Mouse (Mus musculus) left cerebral cortex, adult 8-10 months (tissue): ENCODE results near the gene Per3. TPM values are rescaled to one million over a fixed set of nuclear protein-coding genes. Genes with fewer than 3 reads are reported as not detected.
A peak's percentile ranks its signal among the peaks of the same experiment; 100 is the strongest.
"Not testable (repeated sequence)": the region's sequence is repeated elsewhere in the genome, so short reads cannot be mapped to it uniquely, and the experiment has no call there.

Experiments
- DNase-seq, 2 experiments: peaks; one replicate each; pipeline ENCODE4 v3.0.0; 2022; ENCODE audit warnings: low spot score in 2 of 2
- total RNA-seq, 4 experiments: library from RNA; stranded (reverse); gene quantifications; 2 replicates each; pipeline ENCODE4 v1.2.4; 2022

Gene Per3
- total RNA-seq, 4 experiments from 2014 or later, result 32.3 to 36.5 (median 34.3) TPM

DNA sequence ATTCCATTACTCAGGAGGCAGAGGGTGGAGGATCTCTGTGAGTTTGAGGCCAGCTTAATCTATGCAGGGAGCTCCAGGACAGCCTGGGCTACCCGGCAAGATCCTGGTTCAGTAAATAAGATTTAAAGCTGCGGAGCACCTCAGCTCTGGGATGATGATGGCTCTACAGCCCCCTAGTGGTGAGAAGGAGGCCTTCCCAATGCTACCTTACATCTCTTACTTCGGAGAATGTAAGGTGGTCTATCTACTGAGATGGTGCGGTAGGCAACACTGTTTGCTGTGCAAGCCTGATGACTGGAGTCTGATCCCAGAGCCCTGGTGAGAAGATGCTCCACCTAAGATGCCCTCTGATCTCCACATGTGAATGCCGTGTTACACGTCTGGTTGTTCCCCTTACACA is 17.5 kb downstream of the Per3 start:
- no peak for DNase-seq

- no peak for DNase-seq
These were observed 20.3 kb downstream of the Per3 start for GRCm38 (mm10) chr4:151024152-151024551.

- not testable (repeated sequence) for DNase-seq
These were observed 27.1 kb downstream of the Per3 start for GRCm38 (mm10) chr4:151017356-151017755.

DNA sequence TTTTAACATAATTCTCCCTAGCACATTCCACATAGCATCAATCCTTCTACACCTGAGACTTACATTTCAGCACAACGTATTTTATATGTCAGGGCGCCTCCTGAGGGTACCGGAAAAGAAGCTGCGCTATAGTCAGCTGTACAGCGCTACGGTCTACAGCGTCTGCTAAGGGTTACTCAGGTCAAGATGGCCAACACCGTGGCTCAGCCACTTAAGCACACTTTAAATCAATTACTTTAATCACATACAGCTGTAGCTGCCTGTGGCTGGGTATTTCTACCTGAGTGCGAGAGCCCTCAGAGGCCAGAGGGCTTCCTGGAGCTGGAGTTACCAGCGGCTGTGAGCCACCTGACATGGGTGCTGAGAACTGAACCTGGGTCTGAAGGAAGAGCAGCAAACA is 28.5 kb downstream of the Per3 start:
- DNase-seq, result no peak

GRCm38 (mm10) chr4:151010316-151010715 is 34.1 kb downstream of the Per3 start:
- no peak for DNase-seq

DNA sequence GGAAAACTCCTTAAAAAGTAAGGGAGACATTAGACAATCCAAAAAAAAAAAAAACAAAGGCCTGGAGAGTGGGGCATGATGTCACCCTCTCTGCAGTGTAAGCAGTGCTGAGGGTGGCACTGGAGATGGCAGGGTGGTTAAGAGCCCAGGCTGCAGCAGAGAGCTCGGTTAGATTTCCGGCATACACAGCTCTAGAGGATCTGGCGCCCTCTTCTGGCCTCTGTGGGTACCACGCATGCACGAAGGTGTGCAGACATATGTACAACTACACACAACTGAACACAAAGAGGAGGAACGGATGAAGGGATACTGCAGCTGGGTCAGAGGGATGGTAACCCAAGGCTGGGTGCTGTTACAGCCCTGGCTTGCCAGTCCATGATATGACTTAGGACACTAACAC is 37.5 kb downstream of the Per3 start:
- DNase-seq, result no peak

GRCm38 (mm10) chr4:151005656-151006318 is 38.7 kb downstream of the Per3 start:
- no peak for DNase-seq

DNA sequence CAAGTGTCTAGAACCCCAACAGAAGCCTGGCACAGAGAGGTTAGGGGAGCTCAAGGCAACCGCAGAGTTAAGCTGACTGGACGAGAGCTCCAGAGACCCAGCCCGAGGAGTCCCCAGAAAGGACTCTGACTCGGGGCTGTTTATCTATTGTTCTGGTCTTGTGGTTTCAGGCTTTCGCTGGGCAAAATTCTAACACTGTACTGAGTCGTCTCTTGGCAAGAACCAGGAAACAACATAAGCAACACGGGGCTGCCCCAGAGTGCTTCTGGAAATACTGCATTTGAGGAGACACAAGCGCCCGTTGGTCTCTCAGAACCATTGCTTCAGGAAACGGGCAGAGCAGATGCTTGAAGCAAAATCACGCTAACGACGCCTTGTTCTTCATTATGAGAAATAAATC is 43.1 kb downstream of the Per3 start:
- DNase-seq, result no peak

DNA sequence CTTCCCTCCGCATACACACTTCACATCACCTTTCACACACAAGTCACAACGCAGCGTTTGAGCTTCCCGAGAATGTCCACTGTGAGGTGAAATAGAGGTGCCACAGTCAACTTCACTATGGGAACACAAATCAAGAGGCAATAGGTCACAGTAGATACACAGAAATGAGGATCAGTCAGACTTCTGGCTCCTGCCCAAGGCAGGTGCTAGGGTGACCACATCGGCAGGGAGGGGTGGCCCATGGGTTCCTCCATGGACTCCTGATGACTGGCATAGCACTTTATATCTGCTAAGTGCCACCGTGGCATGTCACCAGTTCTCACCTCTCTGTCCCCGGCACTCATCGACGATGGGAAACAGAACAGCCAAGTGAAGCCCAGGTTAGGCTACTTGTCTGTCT is 45.8 kb downstream of the Per3 start:
- DNase-seq, result no peak

GRCm38 (mm10) chr4:150996797-150997196 is 47.7 kb downstream of the Per3 start, which contains the start of gene Uts2:
TSS of gene Uts2 (plus strand) at chr4:150997097.
- no peak for DNase-seq

DNA sequence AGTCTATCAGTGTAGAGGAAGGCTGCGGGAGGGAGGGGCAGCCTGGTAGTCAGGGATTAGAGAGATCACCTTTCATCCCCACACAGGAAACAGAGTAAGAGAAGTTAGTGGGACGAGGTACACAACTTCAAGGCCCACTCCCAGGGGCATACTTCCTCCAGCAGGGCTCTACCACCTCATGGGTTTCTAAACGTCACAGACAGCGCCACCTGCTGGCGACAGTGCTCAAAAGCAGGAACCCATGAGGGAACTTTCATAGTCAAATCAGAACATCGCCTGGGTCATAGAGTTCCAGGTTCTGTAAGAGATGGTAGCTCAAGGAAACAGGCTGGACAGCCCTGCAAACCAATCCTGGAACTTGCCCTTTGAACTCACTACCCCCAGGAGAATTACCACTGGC is 54.3 kb downstream of the Per3 start:
- DNase-seq, result no peak

DNA sequence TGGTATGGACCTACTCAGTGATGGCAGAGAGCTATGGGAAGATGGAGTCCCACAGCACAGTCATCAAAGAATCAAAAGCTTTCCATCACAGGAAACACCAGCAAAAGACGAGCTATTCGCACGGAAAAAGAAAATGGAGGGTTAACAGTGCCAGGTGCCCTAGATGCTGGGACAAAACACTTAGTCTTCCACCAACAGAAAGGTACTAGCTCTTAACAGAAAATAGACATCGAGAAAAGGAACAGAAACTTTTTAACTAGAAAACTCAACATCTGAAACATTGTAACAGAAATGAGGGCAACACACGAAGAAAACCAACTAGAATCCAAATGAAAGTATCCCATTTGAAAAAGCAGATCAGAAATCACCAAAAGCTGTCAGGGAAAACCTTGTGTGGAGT is 64.3 kb downstream of the Per3 start:
- no peak for DNase-seq

DNA sequence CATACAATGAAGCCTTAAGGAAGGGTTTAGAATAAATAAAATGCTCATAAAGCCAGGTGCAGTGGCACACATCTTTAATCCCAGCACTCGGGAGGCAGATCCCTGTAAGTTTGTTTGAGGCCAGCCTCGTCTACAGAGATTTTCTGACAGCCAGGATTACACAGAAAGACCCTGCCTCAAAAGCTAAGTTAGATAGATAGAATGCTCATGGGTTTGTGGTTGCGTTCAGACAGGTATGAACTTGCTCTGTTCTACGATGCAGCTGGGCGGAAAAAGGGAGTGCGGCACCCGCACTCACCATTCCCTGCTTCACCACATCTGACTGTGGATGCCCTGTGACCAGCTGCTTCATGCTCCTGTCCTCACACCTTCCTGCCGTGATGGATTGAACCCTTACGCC is 65.0 kb downstream of the Per3 start:
- DNase-seq, result no peak

GRCm38 (mm10) chr4:150978156-150978910 is 66.1 kb downstream of the Per3 start:
- DNase-seq, result no peak

GRCm38 (mm10) chr4:150975145-150975544 is 69.3 kb downstream of the Per3 start:
- no peak for DNase-seq

GRCm38 (mm10) chr4:150973264-150973663 is 71.2 kb downstream of the Per3 start:
- no peak for DNase-seq

GRCm38 (mm10) chr4:150968956-150969355 is 75.5 kb downstream of the Per3 start:
- DNase-seq, result no peak

DNA sequence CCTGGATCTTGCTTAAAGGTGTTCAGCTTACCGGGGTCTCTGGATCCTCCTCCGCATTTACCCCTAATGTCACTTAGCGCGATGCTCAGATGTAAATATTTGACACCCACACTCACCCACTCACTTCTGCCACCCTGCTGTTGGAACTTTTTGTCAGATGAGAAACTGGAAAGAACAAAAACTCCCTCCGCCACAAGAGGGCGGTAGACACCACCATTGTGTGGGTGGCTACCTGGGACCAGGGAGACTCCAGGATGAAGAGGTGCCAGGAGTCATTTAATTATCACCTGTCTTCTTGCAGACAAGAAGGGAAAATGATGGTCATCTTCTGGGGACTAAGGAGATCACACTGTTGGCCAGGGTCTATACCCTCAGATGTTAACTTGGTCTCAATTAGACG is 77.9 kb downstream of the Per3 start:
- peak in 1 of 2 experiments; percentile 27 for DNase-seq

DNA sequence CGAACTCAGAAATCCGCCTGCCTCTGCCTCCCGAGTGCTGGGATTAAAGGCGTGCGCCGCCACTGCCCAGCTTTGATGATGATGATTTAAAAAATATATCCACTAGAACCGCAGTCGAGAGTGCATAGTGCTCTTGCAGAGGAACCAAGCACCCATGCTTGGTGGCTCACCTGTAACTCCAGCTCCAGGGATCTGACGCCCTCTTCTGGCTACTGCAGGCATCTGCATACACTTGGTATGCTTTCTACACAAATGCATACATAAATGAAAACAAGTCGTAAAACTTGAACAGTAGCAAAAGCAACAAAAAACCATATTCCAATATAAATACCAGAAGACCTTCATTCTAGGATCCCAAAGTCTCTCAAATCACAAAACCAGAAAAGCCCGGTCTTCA is 78.9 kb downstream of the Per3 start:
- no peak for DNase-seq

GRCm38 (mm10) chr4:150964635-150965554 is 79.6 kb downstream of the Per3 start:
- peak; percentile 53 to 87 for DNase-seq

DNA sequence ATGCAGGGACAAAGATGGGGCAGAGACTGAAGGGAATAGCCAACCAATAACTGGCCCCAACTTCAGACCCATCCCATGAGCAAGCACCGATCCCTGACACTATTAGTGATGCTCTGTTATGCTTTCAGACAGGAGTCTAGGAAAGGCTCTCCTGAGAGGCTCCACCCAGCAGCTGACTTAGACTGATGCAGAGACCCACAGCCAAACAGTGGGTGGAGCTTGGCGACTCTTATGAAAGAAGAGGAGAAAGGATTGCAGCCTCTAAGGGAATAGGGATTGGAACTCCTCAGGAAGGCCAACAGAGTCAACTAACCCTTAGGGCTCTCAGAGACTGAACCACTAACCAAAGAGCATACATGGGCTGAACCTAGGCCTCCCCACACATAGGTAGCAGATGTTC is 80.8 kb downstream of the Per3 start:
- DNase-seq, result no peak

- no peak for DNase-seq
These were observed 82.2 kb downstream of the Per3 start for GRCm38 (mm10) chr4:150962231-150962630.
